Mouse (Mus musculus): ENCODE results near the gene Steap1.

DNA sequence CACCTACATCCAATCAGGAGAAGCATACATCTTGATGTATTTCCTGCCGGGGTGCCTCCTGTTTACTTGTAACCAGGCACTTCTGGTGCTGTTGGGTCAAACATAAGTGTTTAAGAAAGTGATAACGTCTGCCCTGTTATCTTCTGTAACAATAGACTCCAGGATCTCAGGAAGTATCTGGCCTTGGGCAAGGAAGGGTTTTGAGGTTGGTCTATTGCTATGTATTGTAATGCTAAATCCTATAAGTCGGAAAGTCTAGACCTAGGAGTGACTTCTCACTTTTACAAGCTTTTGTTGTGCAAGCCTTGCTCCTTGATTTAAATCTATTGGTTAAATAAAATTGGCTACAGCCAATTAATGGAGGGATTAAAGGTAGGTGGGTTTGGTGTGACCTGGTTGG lies 50.3 kb downstream of the Steap1 start:
- TF ChIP-seq POLR2A (IDR thresholded peaks at IDR 0.05; ENCODE audit: insufficient read length, low read depth) (no peak), SRF (IDR thresholded peaks at IDR 0.05; ENCODE audit: control insufficient read depth, insufficient read length, low read depth) (no peak), MYOG (IDR thresholded peaks at IDR 0.05; ENCODE audit: control insufficient read depth in 1 of 3, insufficient read depth in 1 of 3, insufficient read length in 2 of 3, low read depth in 2 of 3) (no peak), USF1 (IDR thresholded peaks at IDR 0.05; ENCODE audit: low read depth) (no peak), TCF12 (IDR thresholded peaks at IDR 0.05; ENCODE audit: insufficient read depth, poor library complexity, severe bottlenecking) (no peak), POLR2AphosphoS2 (IDR thresholded peaks at IDR 0.05; ENCODE audit: insufficient read length, low read depth) (no peak), MAX (IDR thresholded peaks at IDR 0.05; ENCODE audit: low read depth) (no peak), CEBPB (IDR thresholded peaks at IDR 0.05; ENCODE audit: insufficient read depth, poor library complexity, severe bottlenecking) (no peak), E2F4 (IDR thresholded peaks at IDR 0.05; ENCODE audit: insufficient read depth) (no peak), MYOD1 (IDR thresholded peaks at IDR 0.05; ENCODE audit: control insufficient read depth in 1 of 3, insufficient read length in 2 of 3, low read depth in 2 of 3) (no peak), TCF3 (IDR thresholded peaks at IDR 0.05; ENCODE audit: insufficient read length, low read depth) (no peak)
